Mouse (Mus musculus) G1E (cell line): ENCODE measurements around the gene Idh3b.

Experiments used
- CTCF ChIP-seq: IDR thresholded peaks from 2 replicates; pipeline ENCODE4 v1.5.1; 2012; ENCODE audit warnings: low read depth, low read length, inconsistent platforms, mixed read lengths
- GATA1 ChIP-seq: IDR thresholded peaks from 2 replicates; pipeline ENCODE4 v1.6.1; 2012; ENCODE audit warnings: borderline replicate concordance, low read length, inconsistent platforms, mixed read lengths
- GATA2 ChIP-seq: IDR thresholded peaks from 2 replicates; pipeline ENCODE4 v1.6.1; 2012; ENCODE audit warnings: low read depth, low read length, inconsistent platforms, borderline replicate concordance
- POLR2AphosphoS5 ChIP-seq: IDR thresholded peaks from 2 replicates; pipeline ENCODE4 v1.6.1; 2012; ENCODE audit warnings: low read depth, low read length, inconsistent platforms; ENCODE audit not compliant: insufficient replicate concordance
- TAL1 ChIP-seq: conservative IDR thresholded peaks from 2 replicates; pipeline ENCODE4 v1.6.1; 2012; ENCODE audit warnings: low read depth, low read length, inconsistent platforms, mixed read lengths

DNA sequence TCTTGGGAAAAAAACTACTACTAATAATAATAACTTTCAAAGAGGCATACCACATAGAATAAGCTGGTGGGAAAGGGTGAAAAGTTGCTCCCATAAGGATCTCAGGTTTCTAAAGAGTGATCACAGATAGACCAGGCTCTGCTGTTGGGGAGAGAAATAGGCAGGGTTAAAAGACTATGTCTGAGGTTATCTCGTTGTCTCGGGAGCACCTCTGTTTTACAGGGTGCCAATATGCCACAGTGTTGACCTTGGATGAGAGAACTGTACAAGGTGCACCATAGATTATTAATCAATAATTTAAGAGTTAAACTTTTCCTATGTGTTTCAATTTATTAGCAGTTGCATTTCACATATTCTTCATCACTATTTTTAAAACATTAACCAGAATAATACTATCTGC, 22.4 kb downstream of the Idh3b start:
- no peak for TF ChIP-seq CTCF
- TF ChIP-seq GATA1, result no peak
- no peak for TF ChIP-seq TAL1
- no peak for TF ChIP-seq POLR2AphosphoS5
- no peak for TF ChIP-seq GATA2
